Mouse (Mus musculus): ENCODE measurements around the gene Sox13.

- TF ChIP-seq CTCF (IDR thresholded peaks at IDR 0.05; ENCODE audit: low read depth): no peak
- no peak for TF ChIP-seq EP300 (IDR thresholded peaks at IDR 0.05; ENCODE audit: low read depth)
These were observed 15.9 kb downstream of the Sox13 start for GRCm38 (mm10) chr1:133408321-133408720.

Data from liver, embryonic 14.5 days (tissue).